Mouse (Mus musculus): ENCODE data around the gene Eml6. TPM values are rescaled to one million over a fixed set of nuclear protein-coding genes. Genes with fewer than 3 reads are reported as not detected.

Eml6 gene
- polyA plus RNA-seq, 1 experiment from 2014 or later = 0.84 TPM

DNA sequence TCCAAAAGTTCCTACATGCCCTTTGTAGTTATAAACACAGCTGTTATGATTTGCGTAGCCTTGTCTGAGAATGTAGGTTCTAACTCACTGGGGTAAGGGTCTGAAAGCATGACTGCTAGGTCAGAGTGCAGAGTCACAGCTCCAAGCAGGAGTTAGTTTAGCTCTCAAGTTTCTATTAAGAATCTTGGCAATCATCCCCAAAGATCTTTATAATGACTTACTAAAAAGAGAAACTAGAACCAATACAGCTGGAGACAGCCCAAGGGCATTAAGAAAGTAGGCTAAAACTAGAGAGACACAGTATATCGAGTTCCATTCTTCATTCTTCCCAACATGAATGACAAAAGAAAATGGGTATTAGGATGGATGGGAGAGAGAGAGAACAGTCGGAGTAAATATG, 81.2 kb downstream of the Eml6 start:
- Histone ChIP-seq H3K4me1 (ENCODE audit: control insufficient read depth in 2 of 2, insufficient read depth in 2 of 2, low read length in 2 of 2) (no peaks in the 10 kb centered on the region), H3K27me3 (ENCODE audit: control insufficient read depth, insufficient read depth, low read length) (no peaks in the 10 kb centered on the region), H3K27ac (replicated peaks in 1 of 2; ENCODE audit: control insufficient read depth in 1 of 2, insufficient read depth in 1 of 2, low read depth in 2 of 2, low read length in 2 of 2) (no peak overlapping the region), H3K9me3 (ENCODE audit: control insufficient read depth, low read length) (peaks cover 5% of the 10 kb centered on the region; the same call in 1 of the 2 replicates), H3K4me3 (ENCODE audit: control insufficient read depth in 1 of 2, insufficient read depth in 1 of 2, low read depth in 1 of 2, low read length in 2 of 2) (no peak overlapping the region), H3K9ac (ENCODE audit: low read length) (no peak overlapping the region), H3K36me3 (ENCODE audit: control insufficient read depth, insufficient read depth, low read length) (no peaks in the 10 kb centered on the region), H3K4me2 (ENCODE audit: low read length) (no peak overlapping the region)
- ATAC-seq (ENCODE audit: insufficient number of reproducible peaks, insufficient read depth, low FRiP score, low read depth) = no peak
- WGBS = 88% methylated on average over 3 of the region's 3 CpGs

DNA sequence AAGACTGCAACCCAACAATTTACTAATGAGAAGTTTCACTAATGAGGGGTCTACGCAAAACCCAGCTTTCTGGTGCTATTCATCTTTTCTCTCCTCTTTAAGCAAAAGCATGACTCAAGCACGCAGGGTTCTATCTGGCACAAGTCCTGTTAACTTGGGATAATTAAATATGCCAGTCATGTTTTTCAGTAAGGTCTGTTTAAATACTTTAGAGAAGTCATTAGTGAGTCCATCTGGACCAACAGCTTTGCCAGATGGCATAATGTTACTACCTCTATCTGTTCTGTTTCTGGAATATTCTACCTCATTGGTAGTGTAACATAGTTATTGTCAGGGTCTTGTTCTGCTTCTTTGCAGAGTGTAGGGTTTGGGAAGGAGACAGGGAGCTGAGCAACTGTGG, 101.5 kb downstream of the Eml6 start:
- Histone ChIP-seq H3K36me3 (ENCODE audit: control insufficient read depth, insufficient read depth, low read length) (no peaks in the 10 kb centered on the region), H3K4me1 (ENCODE audit: control insufficient read depth in 2 of 2, insufficient read depth in 2 of 2, low read length in 2 of 2) (no peaks in the 10 kb centered on the region), H3K27me3 (ENCODE audit: control insufficient read depth, insufficient read depth, low read length) (no peaks in the 10 kb centered on the region), H3K27ac (replicated peaks in 1 of 2; ENCODE audit: control insufficient read depth in 1 of 2, insufficient read depth in 1 of 2, low read depth in 2 of 2, low read length in 2 of 2) (no peak overlapping the region), H3K4me3 (ENCODE audit: control insufficient read depth in 1 of 2, insufficient read depth in 1 of 2, low read depth in 1 of 2, low read length in 2 of 2) (no peak overlapping the region), H3K4me2 (ENCODE audit: low read length) (no peak overlapping the region), H3K9me3 (ENCODE audit: control insufficient read depth, low read length) (no peaks in the 10 kb centered on the region), H3K9ac (ENCODE audit: low read length) (no peak overlapping the region)
- ATAC-seq (ENCODE audit: insufficient number of reproducible peaks, insufficient read depth, low FRiP score, low read depth) = no peak
- WGBS = 96% methylated on average over 2 of the region's 2 CpGs

DNA sequence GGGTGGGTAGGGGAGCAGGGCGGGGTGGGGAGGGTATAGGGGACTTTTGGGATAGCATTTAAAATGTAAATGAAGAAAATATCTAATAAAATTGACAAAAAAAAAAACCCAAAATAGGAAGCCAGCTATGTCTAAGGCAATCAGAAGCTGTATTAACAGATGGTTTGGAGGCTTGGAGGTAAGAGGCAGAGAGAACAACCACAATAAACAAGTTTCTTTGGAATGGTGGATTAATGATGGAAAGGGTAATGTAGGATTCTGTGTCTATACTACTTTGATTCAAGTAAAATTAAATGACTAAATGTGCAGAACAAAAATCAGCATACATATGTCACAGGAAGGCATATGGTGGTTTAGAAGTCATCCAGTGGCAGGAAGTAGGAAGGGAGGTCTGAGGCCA, 102.0 kb downstream of the Eml6 start:
- Histone ChIP-seq H3K9ac (ENCODE audit: low read length) (no peak overlapping the region), H3K27ac (replicated peaks in 1 of 2; ENCODE audit: control insufficient read depth in 1 of 2, insufficient read depth in 1 of 2, low read depth in 2 of 2, low read length in 2 of 2) (no peak overlapping the region), H3K4me2 (ENCODE audit: low read length) (no peak overlapping the region), H3K4me3 (ENCODE audit: control insufficient read depth in 1 of 2, insufficient read depth in 1 of 2, low read depth in 1 of 2, low read length in 2 of 2) (no peak overlapping the region), H3K36me3 (ENCODE audit: control insufficient read depth, insufficient read depth, low read length) (no peaks in the 10 kb centered on the region), H3K4me1 (ENCODE audit: control insufficient read depth in 2 of 2, insufficient read depth in 2 of 2, low read length in 2 of 2) (no peaks in the 10 kb centered on the region), H3K27me3 (ENCODE audit: control insufficient read depth, insufficient read depth, low read length) (no peaks in the 10 kb centered on the region), H3K9me3 (ENCODE audit: control insufficient read depth, low read length) (no peaks in the 10 kb centered on the region)
- 86% methylated on average over 1 of the region's 1 CpGs for WGBS
- no peak for ATAC-seq (ENCODE audit: insufficient number of reproducible peaks, insufficient read depth, low FRiP score, low read depth)

DNA sequence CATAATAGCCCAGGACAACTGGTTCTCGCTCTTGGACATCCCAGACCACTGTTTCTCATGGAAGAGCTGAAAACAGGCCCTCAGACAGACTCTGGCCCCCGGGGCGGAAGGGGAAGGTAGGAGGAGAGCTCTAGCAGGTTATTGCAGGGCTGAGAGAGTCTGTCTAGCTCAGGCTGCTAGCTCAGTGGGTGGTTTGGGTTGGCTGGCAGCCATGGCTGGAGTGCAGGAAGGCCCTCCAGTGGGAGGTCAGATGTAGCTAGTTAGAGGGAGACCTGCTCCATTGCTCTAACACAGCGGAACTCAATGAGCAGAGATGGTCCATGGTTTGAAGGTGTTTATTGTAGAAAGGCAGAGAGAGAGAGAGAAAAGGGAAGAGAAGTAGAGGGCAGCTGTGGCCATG, 112.7 kb downstream of the Eml6 start:
- H3K27ac ChIP-seq (replicated peaks in 1 of 2; ENCODE audit: control insufficient read depth in 1 of 2, insufficient read depth in 1 of 2, low read depth in 2 of 2, low read length in 2 of 2) = no peak overlapping the region
- H3K27me3 ChIP-seq (ENCODE audit: control insufficient read depth, insufficient read depth, low read length) = no peaks in the 10 kb centered on the region
- H3K4me1 ChIP-seq (ENCODE audit: control insufficient read depth in 2 of 2, insufficient read depth in 2 of 2, low read length in 2 of 2) = peaks cover 0 to 7% of the 10 kb centered on the region in 2 experiments; a peak in 1 of 4 replicates
- H3K36me3 ChIP-seq (ENCODE audit: control insufficient read depth, insufficient read depth, low read length) = no peaks in the 10 kb centered on the region
- ATAC-seq (ENCODE audit: insufficient number of reproducible peaks, insufficient read depth, low FRiP score, low read depth) = no peak
- no peaks in the 10 kb centered on the region for H3K9me3 ChIP-seq (ENCODE audit: control insufficient read depth, low read length)
- no peak overlapping the region for H3K4me3 ChIP-seq (ENCODE audit: control insufficient read depth in 1 of 2, insufficient read depth in 1 of 2, low read depth in 1 of 2, low read length in 2 of 2)
- no peak overlapping the region for H3K9ac ChIP-seq (ENCODE audit: low read length)
- 82% methylated on average over 4 of the region's 4 CpGs for WGBS
- H3K4me2 ChIP-seq (ENCODE audit: low read length) = no peak overlapping the region

DNA sequence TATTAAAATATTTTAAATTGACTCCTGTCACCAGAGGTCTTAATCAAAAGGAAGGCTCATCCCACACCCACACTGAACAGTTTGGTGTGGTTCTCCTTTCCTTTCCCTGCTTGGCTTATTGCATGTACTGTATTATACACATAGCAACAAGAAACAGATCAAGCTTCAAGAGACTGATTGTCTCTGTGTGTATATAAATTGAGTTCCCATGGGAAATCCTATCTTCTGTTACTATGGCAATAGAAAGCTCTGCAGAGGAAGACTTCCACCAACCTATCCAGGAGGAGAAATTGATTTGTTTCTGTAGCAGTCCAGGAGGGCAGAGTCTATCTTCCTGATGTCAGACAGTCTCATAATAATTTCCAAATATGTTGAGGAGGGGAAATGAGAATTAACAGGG, 116.5 kb downstream of the Eml6 start:
- Histone ChIP-seq H3K9ac (ENCODE audit: low read length) (no peak overlapping the region), H3K27ac (replicated peaks in 1 of 2; ENCODE audit: control insufficient read depth in 1 of 2, insufficient read depth in 1 of 2, low read depth in 2 of 2, low read length in 2 of 2) (no peak overlapping the region), H3K9me3 (ENCODE audit: control insufficient read depth, low read length) (no peaks in the 10 kb centered on the region), H3K27me3 (ENCODE audit: control insufficient read depth, insufficient read depth, low read length) (no peaks in the 10 kb centered on the region), H3K4me2 (ENCODE audit: low read length) (no peak overlapping the region), H3K4me3 (ENCODE audit: control insufficient read depth in 1 of 2, insufficient read depth in 1 of 2, low read depth in 1 of 2, low read length in 2 of 2) (no peak overlapping the region), H3K36me3 (ENCODE audit: control insufficient read depth, insufficient read depth, low read length) (no peaks in the 10 kb centered on the region), H3K4me1 (ENCODE audit: control insufficient read depth in 2 of 2, insufficient read depth in 2 of 2, low read length in 2 of 2) (no peaks in the 10 kb centered on the region)
- ATAC-seq (ENCODE audit: insufficient number of reproducible peaks, insufficient read depth, low FRiP score, low read depth) = no peak

DNA sequence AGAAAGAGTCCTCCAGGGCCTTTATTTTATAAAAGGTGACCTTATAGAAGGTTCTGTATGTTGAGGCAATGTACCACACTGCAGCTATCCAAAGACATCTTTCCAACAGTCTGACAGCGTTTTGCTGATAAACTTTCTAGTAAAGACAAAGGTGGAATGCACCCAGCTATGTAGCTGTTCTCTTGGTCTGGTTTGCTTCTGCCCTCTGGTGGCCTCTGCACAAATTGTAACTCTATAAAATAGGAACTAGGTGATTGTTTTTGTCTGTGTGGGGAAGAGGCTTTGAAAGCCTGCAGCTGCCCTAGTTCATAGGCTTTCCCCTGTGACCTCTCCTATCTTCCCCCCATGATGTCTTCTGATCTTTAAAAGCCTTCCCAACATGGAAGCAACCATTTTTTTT, 140.7 kb downstream of the Eml6 start:
- Histone ChIP-seq H3K4me3 (ENCODE audit: control insufficient read depth in 1 of 2, insufficient read depth in 1 of 2, low read depth in 1 of 2, low read length in 2 of 2) (no peak overlapping the region), H3K27me3 (ENCODE audit: control insufficient read depth, insufficient read depth, low read length) (no peaks in the 10 kb centered on the region), H3K27ac (replicated peaks in 1 of 2; ENCODE audit: control insufficient read depth in 1 of 2, insufficient read depth in 1 of 2, low read depth in 2 of 2, low read length in 2 of 2) (no peak overlapping the region), H3K9me3 (ENCODE audit: control insufficient read depth, low read length) (no peaks in the 10 kb centered on the region), H3K36me3 (ENCODE audit: control insufficient read depth, insufficient read depth, low read length) (no peaks in the 10 kb centered on the region), H3K4me2 (ENCODE audit: low read length) (no peak overlapping the region), H3K9ac (ENCODE audit: low read length) (no peak overlapping the region), H3K4me1 (ENCODE audit: control insufficient read depth in 2 of 2, insufficient read depth in 2 of 2, low read length in 2 of 2) (no peaks in the 10 kb centered on the region)
- no peak for ATAC-seq (ENCODE audit: insufficient number of reproducible peaks, insufficient read depth, low FRiP score, low read depth)
- WGBS = 0% methylated on average over 1 of the region's 1 CpGs

DNA sequence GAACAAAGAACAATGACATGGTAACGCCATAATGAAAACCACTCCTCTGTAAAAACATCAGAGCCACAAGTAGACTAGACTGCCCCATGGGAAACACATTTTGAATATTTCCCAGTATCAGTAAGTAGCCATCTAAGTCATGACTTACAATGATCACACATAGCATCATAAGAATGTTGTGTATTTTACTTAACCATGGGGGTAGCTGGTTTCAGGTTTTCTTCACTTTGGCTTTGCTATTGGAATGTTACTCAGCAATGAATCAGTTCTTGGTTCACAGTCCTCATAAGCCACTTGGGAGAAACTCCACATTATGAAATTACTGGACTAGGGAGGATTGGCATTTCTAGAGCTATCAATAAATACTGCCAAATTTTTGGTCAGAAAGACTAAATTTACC, 141.5 kb downstream of the Eml6 start:
- Histone ChIP-seq H3K4me2 (ENCODE audit: low read length) (no peak overlapping the region), H3K27ac (replicated peaks in 1 of 2; ENCODE audit: control insufficient read depth in 1 of 2, insufficient read depth in 1 of 2, low read depth in 2 of 2, low read length in 2 of 2) (no peak overlapping the region), H3K4me3 (ENCODE audit: control insufficient read depth in 1 of 2, insufficient read depth in 1 of 2, low read depth in 1 of 2, low read length in 2 of 2) (no peak overlapping the region), H3K9me3 (ENCODE audit: control insufficient read depth, low read length) (no peaks in the 10 kb centered on the region), H3K4me1 (ENCODE audit: control insufficient read depth in 2 of 2, insufficient read depth in 2 of 2, low read length in 2 of 2) (no peaks in the 10 kb centered on the region), H3K36me3 (ENCODE audit: control insufficient read depth, insufficient read depth, low read length) (no peaks in the 10 kb centered on the region), H3K27me3 (ENCODE audit: control insufficient read depth, insufficient read depth, low read length) (no peaks in the 10 kb centered on the region), H3K9ac (ENCODE audit: low read length) (no peak overlapping the region)
- WGBS = 71% methylated on average over 1 of the region's 1 CpGs
- ATAC-seq (ENCODE audit: insufficient number of reproducible peaks, insufficient read depth, low FRiP score, low read depth) = no peak

DNA sequence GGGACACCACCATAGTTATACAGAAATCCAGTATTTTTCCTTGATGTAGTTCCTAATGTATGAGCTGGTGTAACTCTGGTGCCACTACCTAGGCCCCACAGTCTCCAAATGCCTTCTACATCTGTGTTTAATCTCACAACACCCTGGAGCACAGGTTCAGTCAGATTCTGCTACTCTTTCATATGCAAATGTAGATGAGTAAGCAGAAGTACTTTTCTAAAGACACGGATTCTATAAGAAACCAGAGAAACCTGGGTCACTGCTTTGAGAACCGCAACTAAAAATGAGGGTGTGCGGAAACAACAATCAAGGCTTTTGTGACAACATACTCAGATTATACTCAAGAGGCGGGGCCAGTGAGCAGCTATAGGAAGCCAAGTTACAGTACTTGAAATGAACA, 142.8 kb downstream of the Eml6 start:
- Histone ChIP-seq H3K4me3 (ENCODE audit: control insufficient read depth in 1 of 2, insufficient read depth in 1 of 2, low read depth in 1 of 2, low read length in 2 of 2) (no peak overlapping the region), H3K4me2 (ENCODE audit: low read length) (no peak overlapping the region), H3K27ac (replicated peaks in 1 of 2; ENCODE audit: control insufficient read depth in 1 of 2, insufficient read depth in 1 of 2, low read depth in 2 of 2, low read length in 2 of 2) (no peak overlapping the region), H3K9me3 (ENCODE audit: control insufficient read depth, low read length) (no peaks in the 10 kb centered on the region), H3K36me3 (ENCODE audit: control insufficient read depth, insufficient read depth, low read length) (no peaks in the 10 kb centered on the region), H3K27me3 (ENCODE audit: control insufficient read depth, insufficient read depth, low read length) (no peaks in the 10 kb centered on the region), H3K4me1 (ENCODE audit: control insufficient read depth in 2 of 2, insufficient read depth in 2 of 2, low read length in 2 of 2) (no peaks in the 10 kb centered on the region), H3K9ac (ENCODE audit: low read length) (no peak overlapping the region)
- 84% methylated on average over 4 of the region's 4 CpGs for WGBS
- no peak for ATAC-seq (ENCODE audit: insufficient number of reproducible peaks, insufficient read depth, low FRiP score, low read depth)

Data from heart, embryonic 14.5 days (tissue).